Mouse (Mus musculus) heart, adult 2 months (tissue): Measurements from ENCODE around the gene Cgnl1. TPM values are rescaled to one million over a fixed set of nuclear protein-coding genes. Genes with fewer than 3 reads are reported as not detected.

Experiments
- DNase-seq, 2 experiments: peaks; one replicate each; pipeline ENCODE4 v3.0.0; 2021
- H3K27ac ChIP-seq: fragments of 200-600 bp; 2 replicates; pipeline ENCODE4 v1.8.1; 2022
- H3K27me3 ChIP-seq: fragments of 200-500 bp; 2 replicates; pipeline ENCODE4 v1.6.1; 2012; ENCODE audit warnings: mild to moderate bottlenecking, low read length, inconsistent platforms, mixed read lengths; ENCODE audit not compliant: control insufficient read depth, insufficient read depth
- H3K36me3 ChIP-seq: fragments of 200-500 bp; 2 replicates; pipeline ENCODE4 v1.6.1; 2012; ENCODE audit warnings: low read length, inconsistent platforms; ENCODE audit not compliant: control insufficient read depth, insufficient read depth
- H3K4me1 ChIP-seq: fragments of 200-500 bp; 2 replicates; pipeline ENCODE4 v1.6.1; 2011; ENCODE audit warnings: low read length; ENCODE audit not compliant: control insufficient read depth, insufficient read depth
- H3K4me3 ChIP-seq: fragments of 200-600 bp; 2 replicates; pipeline ENCODE4 v1.8.1; 2022
- H3K79me2 ChIP-seq: fragments of 200-500 bp; replicated peaks from 2 replicates; pipeline ENCODE4 v1.6.1; 2012; ENCODE audit warnings: mild to moderate bottlenecking, inconsistent platforms, low read length, moderate library complexity, mixed read lengths; ENCODE audit not compliant: control insufficient read depth, insufficient read depth
- H3K9ac ChIP-seq: fragments of 200-500 bp; 2 replicates; pipeline ENCODE4 v1.6.1; 2012; ENCODE audit warnings: low read depth, mild to moderate bottlenecking, control low read depth, inconsistent platforms, low read length, mixed read lengths
- CTCF ChIP-seq: fragments of 200-600 bp; IDR thresholded peaks from 2 replicates; pipeline ENCODE4 v1.8.1; 2022; ENCODE audit warnings: antibody characterized with exemption, mild to moderate bottlenecking, moderate library complexity
- EP300 ChIP-seq: fragments of 200-500 bp; IDR thresholded peaks from 2 replicates; pipeline ENCODE4 v1.6.1; 2011; ENCODE audit warnings: low read depth, low read length, control low read depth; ENCODE audit not compliant: insufficient read depth
- POLR2A ChIP-seq: fragments of 200-500 bp; IDR thresholded peaks from 2 replicates; pipeline ENCODE4 v1.6.1; 2011; ENCODE audit warnings: mild to moderate bottlenecking, low read depth, low read length, control low read depth; ENCODE audit not compliant: insufficient read depth
- WGBS: fragments of 180-500 bp; shearing (Covaris S2); methylation state at CpG from one replicate; pipeline ENCODE4 v1.1.7; 2018; 5-methylcytosine and 5-hydroxymethylcytosine counted together
- intact Hi-C: fragments of 180-260 bp; cut with DNase I; formaldehyde crosslinking; loops from one replicate; pipeline ENCODE4 v1.15.1; 2025
- polyA plus RNA-seq: library from polyadenylated mRNA; depleted of rRNA; stranded (reverse); fragments of >200 nt; gene quantifications from 2 replicates; pipeline ENCODE4 v1.2.3, GENCODE M21; 2012
- total RNA-seq, 2 experiments: library from RNA; stranded (reverse); gene quantifications; 2 replicates each; pipeline ENCODE4 v1.2.3; 2021

Cgnl1 gene
- total and polyA plus RNA-seq, 3 experiments, result 10.5 to 31.0 (median 28.1) TPM

DNA sequence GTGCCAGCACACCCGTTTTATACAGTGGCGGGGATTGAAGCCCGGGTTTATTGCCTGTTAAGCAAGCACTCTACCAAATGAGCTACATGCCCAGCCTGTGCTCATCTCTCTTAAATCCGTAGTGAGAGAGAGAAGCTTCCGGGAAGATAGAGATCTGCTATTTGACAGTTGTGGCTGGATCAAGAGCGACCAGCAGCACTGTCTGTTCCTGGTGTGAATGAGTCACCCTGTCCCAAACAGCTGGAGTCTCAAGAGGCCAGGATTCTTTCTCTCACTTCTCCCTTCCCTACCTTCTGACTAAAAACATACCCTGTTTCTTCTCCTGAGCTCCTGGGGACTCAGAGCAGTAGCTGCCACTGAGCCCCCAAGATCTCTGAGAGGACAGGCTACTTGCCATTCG, 63.4 kb downstream of the Cgnl1 start:
- no peak for TF ChIP-seq POLR2A
- no peak for TF ChIP-seq CTCF
- Histone ChIP-seq H3K4me3 (no peak overlapping the region), H3K27me3 (no peaks in the 10 kb centered on the region), H3K79me2 (no peaks in the 10 kb centered on the region), H3K9ac (no peak overlapping the region), H3K36me3 (no peaks in the 10 kb centered on the region), H3K27ac (no peak overlapping the region), H3K4me1 (peaks cover 5% of the 10 kb centered on the region)
- WGBS, result 82% methylated on average over 7 of the region's 7 CpGs
- no peak for DNase-seq
- intact Hi-C loops, result no loop called here

- Histone ChIP-seq H3K9ac (no peak overlapping the region), H3K27ac (no peak overlapping the region), H3K4me1 (peaks cover 4% of the 10 kb centered on the region), H3K79me2 (no peaks in the 10 kb centered on the region), H3K36me3 (no peaks in the 10 kb centered on the region), H3K27me3 (no peaks in the 10 kb centered on the region), H3K4me3 (no peak overlapping the region)
- TF ChIP-seq CTCF (no peak), POLR2A (no peak), EP300 (no peak)
- intact Hi-C loops, result no loop called here
- 74% methylated on average over 13 of the region's 13 CpGs for WGBS
- no peak for DNase-seq
Measured at GRCm38 (mm10) chr9:71704332-71705014, 66.9 kb downstream of the Cgnl1 start.

GRCm38 (mm10) chr9:71699087-71699486, 72.3 kb downstream of the Cgnl1 start:
- H3K36me3 ChIP-seq, result no peaks in the 10 kb centered on the region
- no peak for TF ChIP-seq EP300
- TF ChIP-seq POLR2A, result no peak
- TF ChIP-seq CTCF, result no peak
- no peaks in the 10 kb centered on the region for H3K27me3 ChIP-seq
- H3K4me3 ChIP-seq, result no peak overlapping the region
- no peak overlapping the region for H3K9ac ChIP-seq
- intact Hi-C loops, result loop anchor here (5.0 kb wide), 1 partner anchor 52 kb away; no protein-coding TSS in a partner anchor
- no peaks in the 10 kb centered on the region for H3K79me2 ChIP-seq
- DNase-seq, result no peak
- H3K27ac ChIP-seq, result no peak overlapping the region
- peaks cover 12% of the 10 kb centered on the region for H3K4me1 ChIP-seq
- 98% methylated on average over 5 of the region's 5 CpGs for WGBS

GRCm38 (mm10) chr9:71698116-71698515, 73.3 kb downstream of the Cgnl1 start:
- Histone ChIP-seq H3K4me3 (no peak overlapping the region), H3K9ac (no peak overlapping the region), H3K79me2 (no peaks in the 10 kb centered on the region), H3K27me3 (no peaks in the 10 kb centered on the region), H3K36me3 (0 out of 2 replicates have a peak, but pooled peaks cover 2% of the 10 kb centered on the region), H3K27ac (no peak overlapping the region), H3K4me1 (peaks cover 15% of the 10 kb centered on the region)
- TF ChIP-seq EP300, result no peak
- no peak for TF ChIP-seq CTCF
- no peak for TF ChIP-seq POLR2A
- intact Hi-C loops, result loop anchor here (5.0 kb wide), 1 partner anchor 51 kb away; no protein-coding TSS in a partner anchor
- no peak for DNase-seq
- 92% methylated on average over 3 of the region's 3 CpGs for WGBS

GRCm38 (mm10) chr9:71697189-71697588, 74.2 kb downstream of the Cgnl1 start:
- H3K4me1 ChIP-seq, result peaks cover 16% of the 10 kb centered on the region
- intact Hi-C loops, result loop anchor here (5.0 kb wide), 1 partner anchor 50 kb away; no protein-coding TSS in a partner anchor

DNA sequence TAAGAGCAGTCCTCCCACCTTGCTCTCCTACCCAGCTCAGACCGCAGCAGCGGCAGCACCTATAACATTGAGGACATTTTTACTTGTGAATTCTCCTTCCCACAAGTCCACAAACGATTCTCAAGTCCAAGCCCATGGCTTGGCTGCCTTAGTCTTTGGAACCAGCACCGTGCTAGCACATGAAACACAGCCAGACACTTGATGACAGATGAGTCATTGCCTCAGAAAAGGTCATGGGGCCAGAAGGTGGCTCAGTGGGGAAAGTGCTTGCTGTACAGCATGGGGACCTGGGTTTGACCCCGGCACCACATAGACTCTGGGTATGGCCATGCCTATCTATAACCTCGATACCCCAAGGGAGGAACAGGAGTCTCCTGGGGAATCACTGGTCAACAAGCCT, 74.6 kb downstream of the Cgnl1 start:
- intact Hi-C loops, result loop anchor here (5.0 kb wide), 1 partner anchor 49 kb away; no protein-coding TSS in a partner anchor
- 36% methylated on average over 6 of the region's 6 CpGs for WGBS

More at GRCm38 (mm10) chr9:71697189-71697588, 74.2 kb downstream of the Cgnl1 start:
- H3K27me3 ChIP-seq, result no peaks in the 10 kb centered on the region
- H3K36me3 ChIP-seq, result 0 out of 2 replicates have a peak, but pooled peaks cover 2% of the 10 kb centered on the region
- H3K79me2 ChIP-seq, result no peaks in the 10 kb centered on the region
- no peak for DNase-seq
- H3K9ac ChIP-seq, result no peak overlapping the region
- WGBS, result 70% methylated on average over 2 of the region's 2 CpGs
- no peak overlapping the region for H3K4me3 ChIP-seq
- TF ChIP-seq CTCF (no peak), EP300 (no peak), POLR2A (no peak)
- no peak overlapping the region for H3K27ac ChIP-seq

More for the DNA sequence above, 74.6 kb downstream of the Cgnl1 start:
- Histone ChIP-seq H3K9ac (no peak overlapping the region), H3K36me3 (0 out of 2 replicates have a peak, but pooled peaks cover 2% of the 10 kb centered on the region), H3K4me1 (peaks cover 15% of the 10 kb centered on the region), H3K27ac (peak overlapping the region; percentile 34; the same call in 1 of the 2 replicates), H3K4me3 (no peak overlapping the region), H3K79me2 (no peaks in the 10 kb centered on the region), H3K27me3 (no peaks in the 10 kb centered on the region)
- no peak for TF ChIP-seq POLR2A
- TF ChIP-seq EP300, result peak; percentile 55; the same call in 1 of the 2 replicates
- TF ChIP-seq CTCF, result no peak
- peak; percentile 48 to 70 for DNase-seq
